Mouse (Mus musculus): ENCODE data around the gene Fbxw28. TPM values are rescaled to one million over a fixed set of nuclear protein-coding genes. Genes with fewer than 3 reads are reported as not detected.
"Not testable (repeated sequence)": the region's sequence is repeated elsewhere in the genome, so short reads cannot be mapped to it uniquely, and the experiment has no call there.

The Fbxw28 gene
- not detected in 2 replicates for polyA plus RNA-seq (2015; fragmentation: Nextera tagmentation; extraction: Ambion mirVana)

GRCm38 (mm10) chr9:109339559-109339958 lies at the start of gene Fbxw28:
TSS of gene Fbxw28 (minus strand) at chr9:109339659.
- ATAC-seq; H3K27me3 ChIP-seq; H3K36me3 ChIP-seq; H3K27ac ChIP-seq; H3K9ac ChIP-seq (replicated peaks); H3K9me3 ChIP-seq; H3K4me3 ChIP-seq (replicated peaks); H3K4me1 ChIP-seq (replicated peaks); H3K4me2 ChIP-seq (replicated peaks): not testable (repeated sequence)
- no CpG with 5 or more reads among the region's 1 CpGs for WGBS

- H3K36me3 ChIP-seq; H3K27me3 ChIP-seq; H3K4me1 ChIP-seq (replicated peaks); H3K27ac ChIP-seq; H3K9ac ChIP-seq (replicated peaks); H3K4me3 ChIP-seq (replicated peaks); H3K9me3 ChIP-seq; ATAC-seq; H3K4me2 ChIP-seq (replicated peaks): not testable (repeated sequence)
- 100% methylated on average over 1 of the region's 1 CpGs for WGBS
Observed at GRCm38 (mm10) chr9:109287576-109287975, 51.9 kb downstream of the Fbxw28 start, which contains the start of gene Fbxw14. TSS of gene Fbxw14 (minus strand) at chr9:109287676.

Other genes starting within 250 kb of the Fbxw28 start
- gene Plxnb1, start 244.3 kb downstream of the Fbxw28 start, polyA plus RNA-seq (2015; fragmentation: Nextera tagmentation; extraction: Ambion mirVana), result 28.2 and 33.3 TPM in 2 replicates
- gene Fbxw21, start 177.6 kb downstream of the Fbxw28 start, polyA plus RNA-seq (2015; fragmentation: Nextera tagmentation; extraction: Ambion mirVana), result not detected in 2 replicates
- not detected in 2 replicates for gene Fbxw13, start 143.7 kb downstream of the Fbxw28 start, polyA plus RNA-seq (2015; fragmentation: Nextera tagmentation; extraction: Ambion mirVana)
- not detected in 2 replicates for gene Fbxw20, start 104.9 kb downstream of the Fbxw28 start, polyA plus RNA-seq (2015; fragmentation: Nextera tagmentation; extraction: Ambion mirVana)
- gene Fbxw14, start 52.0 kb downstream of the Fbxw28 start, polyA plus RNA-seq (2015; fragmentation: Nextera tagmentation; extraction: Ambion mirVana), result not detected in 2 replicates
- not detected in 2 replicates for gene Fbxw22, start 64.6 kb upstream of the Fbxw28 start, polyA plus RNA-seq (2015; fragmentation: Nextera tagmentation; extraction: Ambion mirVana)
- not detected in 2 replicates for gene Fbxw16, start 109.5 kb upstream of the Fbxw28 start, polyA plus RNA-seq (2015; fragmentation: Nextera tagmentation; extraction: Ambion mirVana)
- not detected in 2 replicates for gene Fbxw19, start 156.2 kb upstream of the Fbxw28 start, polyA plus RNA-seq (2015; fragmentation: Nextera tagmentation; extraction: Ambion mirVana)
- gene Fbxw15, start 228.6 kb upstream of the Fbxw28 start, polyA plus RNA-seq (2015; fragmentation: Nextera tagmentation; extraction: Ambion mirVana), result not detected in 2 replicates

All from midbrain, embryonic 13.5 days (tissue).